Mouse (Mus musculus): ENCODE data around the gene Spag7. TPM values are rescaled to one million over a fixed set of nuclear protein-coding genes. Genes with fewer than 3 reads are reported as not detected.

Spag7 gene
- polyA plus RNA-seq, 1 experiment: 32.2 TPM

- DNase-seq: no peak
- Histone ChIP-seq H3K27ac (ENCODE audit: control insufficient read depth, insufficient read depth, low read length) (no peak overlapping the region), H3K4me1 (replicated peaks; ENCODE audit: control insufficient read depth, insufficient read depth, low read length) (peaks cover 13% of the 10 kb centered on the region), H3K4me3 (ENCODE audit: control insufficient read depth, insufficient read depth, low read length) (no peak overlapping the region), H3K36me3 (ENCODE audit: control insufficient read depth, insufficient read depth, low read length) (no peaks in the 10 kb centered on the region), H3K27me3 (ENCODE audit: control insufficient read depth, insufficient read depth, low read length) (no peaks in the 10 kb centered on the region)
- TF ChIP-seq POLR2A (IDR thresholded peaks at IDR 0.05; ENCODE audit: control insufficient read depth, extremely low read depth, insufficient read depth, low read length, poor library complexity) (no peak), CTCF (IDR thresholded peaks at IDR 0.05; ENCODE audit: borderline replicate concordance, control insufficient read depth, extremely low read depth, insufficient read depth, low read length, poor library complexity) (no peak)
- 82% methylated on average over 3 of the region's 3 CpGs for whole genome bisulfite sequencing
Measured at GRCm38 (mm10) chr11:70697376-70697775, 28.2 kb upstream of the Spag7 start.

- Histone ChIP-seq H3K4me3 (ENCODE audit: control insufficient read depth, insufficient read depth, low read length) (no peak overlapping the region), H3K36me3 (ENCODE audit: control insufficient read depth, insufficient read depth, low read length) (no peaks in the 10 kb centered on the region), H3K27ac (ENCODE audit: control insufficient read depth, insufficient read depth, low read length) (no peak overlapping the region), H3K4me1 (replicated peaks; ENCODE audit: control insufficient read depth, insufficient read depth, low read length) (peaks cover 1% of the 10 kb centered on the region), H3K27me3 (ENCODE audit: control insufficient read depth, insufficient read depth, low read length) (no peaks in the 10 kb centered on the region)
- DNase-seq: no peak
- TF ChIP-seq CTCF (IDR thresholded peaks at IDR 0.05; ENCODE audit: borderline replicate concordance, control insufficient read depth, extremely low read depth, insufficient read depth, low read length, poor library complexity) (no peak), POLR2A (IDR thresholded peaks at IDR 0.05; ENCODE audit: control insufficient read depth, extremely low read depth, insufficient read depth, low read length, poor library complexity) (no peak)
- 35% methylated on average over 3 of the region's 3 CpGs for WGBS
Measured at GRCm38 (mm10) chr11:70693504-70693903, 24.3 kb upstream of the Spag7 start.

- Histone ChIP-seq H3K27ac (ENCODE audit: control insufficient read depth, insufficient read depth, low read length) (no peak overlapping the region), H3K4me3 (ENCODE audit: control insufficient read depth, insufficient read depth, low read length) (no peak overlapping the region), H3K36me3 (ENCODE audit: control insufficient read depth, insufficient read depth, low read length) (no peaks in the 10 kb centered on the region), H3K4me1 (replicated peaks; ENCODE audit: control insufficient read depth, insufficient read depth, low read length) (peaks cover 10% of the 10 kb centered on the region), H3K27me3 (ENCODE audit: control insufficient read depth, insufficient read depth, low read length) (no peaks in the 10 kb centered on the region)
- WGBS: 84% methylated on average over 4 of the region's 4 CpGs
- no peak for DNase-seq
- TF ChIP-seq POLR2A (IDR thresholded peaks at IDR 0.05; ENCODE audit: control insufficient read depth, extremely low read depth, insufficient read depth, low read length, poor library complexity): no peak
- no peak for TF ChIP-seq CTCF (IDR thresholded peaks at IDR 0.05; ENCODE audit: borderline replicate concordance, control insufficient read depth, extremely low read depth, insufficient read depth, low read length, poor library complexity)
Measured at GRCm38 (mm10) chr11:70689578-70689977, 20.4 kb upstream of the Spag7 start.

- Histone ChIP-seq H3K27me3 (ENCODE audit: control insufficient read depth, insufficient read depth, low read length) (no peaks in the 10 kb centered on the region), H3K36me3 (ENCODE audit: control insufficient read depth, insufficient read depth, low read length) (0 out of 2 replicates have a peak, but pooled peaks cover 3% of the 10 kb centered on the region), H3K27ac (ENCODE audit: control insufficient read depth, insufficient read depth, low read length) (no peak overlapping the region), H3K4me1 (replicated peaks; ENCODE audit: control insufficient read depth, insufficient read depth, low read length) (peaks cover 10% of the 10 kb centered on the region), H3K4me3 (ENCODE audit: control insufficient read depth, insufficient read depth, low read length) (peak overlapping the region; percentile 77)
- WGBS: 54% methylated on average over 8 of the region's 8 CpGs
- TF ChIP-seq CTCF (IDR thresholded peaks at IDR 0.05; ENCODE audit: borderline replicate concordance, control insufficient read depth, extremely low read depth, insufficient read depth, low read length, poor library complexity) (no peak), POLR2A (IDR thresholded peaks at IDR 0.05; ENCODE audit: control insufficient read depth, extremely low read depth, insufficient read depth, low read length, poor library complexity) (no peak)
- no peak for DNase-seq
Measured at GRCm38 (mm10) chr11:70688372-70688771, 19.2 kb upstream of the Spag7 start.

GRCm38 (mm10) chr11:70687601-70688199, 18.5 kb upstream of the Spag7 start, which contains the start of gene Camta2:
Gene Camta2, minus strand, starts transcription at chr11:70688105.
- Histone ChIP-seq H3K36me3 (ENCODE audit: control insufficient read depth, insufficient read depth, low read length) (0 out of 2 replicates have a peak, but pooled peaks cover 3% of the 10 kb centered on the region), H3K4me3 (ENCODE audit: control insufficient read depth, insufficient read depth, low read length) (peak within 1 kb of the TSS; percentile 77), H3K27me3 (ENCODE audit: control insufficient read depth, insufficient read depth, low read length) (no peaks in the 10 kb centered on the region), H3K27ac (ENCODE audit: control insufficient read depth, insufficient read depth, low read length) (peak within 1 kb of the TSS; percentile 13; the same call in 1 of the 2 replicates), H3K4me1 (replicated peaks; ENCODE audit: control insufficient read depth, insufficient read depth, low read length) (peaks cover 10% of the 10 kb centered on the region)
- peak; percentile 89 for DNase-seq
- WGBS: under 1% methylated on average over 55 of the region's 55 CpGs
- peak; percentile 92 for TF ChIP-seq CTCF (IDR thresholded peaks at IDR 0.05; ENCODE audit: borderline replicate concordance, control insufficient read depth, extremely low read depth, insufficient read depth, low read length, poor library complexity)
- peak; percentile 59 for TF ChIP-seq POLR2A (IDR thresholded peaks at IDR 0.05; ENCODE audit: control insufficient read depth, extremely low read depth, insufficient read depth, low read length, poor library complexity)

- WGBS: 6% methylated on average over 16 of the region's 16 CpGs
- TF ChIP-seq CTCF (IDR thresholded peaks at IDR 0.05; ENCODE audit: borderline replicate concordance, control insufficient read depth, extremely low read depth, insufficient read depth, low read length, poor library complexity) (no peak), POLR2A (IDR thresholded peaks at IDR 0.05; ENCODE audit: control insufficient read depth, extremely low read depth, insufficient read depth, low read length, poor library complexity) (no peak)
- H3K36me3 ChIP-seq (ENCODE audit: control insufficient read depth, insufficient read depth, low read length): peaks cover 3% of the 10 kb centered on the region; the same call in 1 of the 2 replicates
- peak overlapping the region; percentile 77 for H3K4me3 ChIP-seq (ENCODE audit: control insufficient read depth, insufficient read depth, low read length)
- H3K4me1 ChIP-seq (replicated peaks; ENCODE audit: control insufficient read depth, insufficient read depth, low read length): peaks cover 10% of the 10 kb centered on the region
- H3K27ac ChIP-seq (ENCODE audit: control insufficient read depth, insufficient read depth, low read length): peak overlapping the region; percentile 13; the same call in 1 of the 2 replicates
- H3K27me3 ChIP-seq (ENCODE audit: control insufficient read depth, insufficient read depth, low read length): no peaks in the 10 kb centered on the region
- no peak for DNase-seq
Measured at GRCm38 (mm10) chr11:70686901-70687566, 17.8 kb upstream of the Spag7 start.

Data from thymus, adult 2 months (tissue).